Mouse (Mus musculus) embryonic facial prominence, embryonic 15.5 days (tissue): ENCODE results near the gene 4930558C23Rik. TPM values are rescaled to one million over a fixed set of nuclear protein-coding genes. Genes with fewer than 3 reads are reported as not detected.

Source experiments
- polyA plus RNA-seq: library from polyadenylated mRNA; unstranded; fragments of >200 nt; fragmentation: Nextera tagmentation; extraction: Ambion mirVana; gene quantifications from 2 replicates; pipeline ENCODE4 v1.2.1, GENCODE M21; 2015

Gene 4930558C23Rik
- polyA plus RNA-seq, 1 experiment from 2014 or later = 0.24 TPM

Other genes with a start within 250 kb of the 4930558C23Rik start
- gene Sema6c, start 242.4 kb downstream of the 4930558C23Rik start, polyA plus RNA-seq = 13.1 and 15.6 TPM in 2 replicates
- 8.9 and 9.8 TPM in 2 replicates for gene Gabpb2, start 184.9 kb downstream of the 4930558C23Rik start, polyA plus RNA-seq
- 121 and 123 TPM in 2 replicates for gene Cdc42se1, start 174.1 kb downstream of the 4930558C23Rik start, polyA plus RNA-seq
- 18.4 and 19.2 TPM in 2 replicates for gene Mllt11, start 170.7 kb downstream of the 4930558C23Rik start, polyA plus RNA-seq
- 0.54 and 0.80 TPM in 2 replicates for gene Gm128, start 161.2 kb downstream of the 4930558C23Rik start, polyA plus RNA-seq
- gene Bnipl, start 151.6 kb downstream of the 4930558C23Rik start, polyA plus RNA-seq = 10.3 and 10.7 TPM in 2 replicates
- 48.1 and 54.0 TPM in 2 replicates for gene Mindy1, start 121.5 kb downstream of the 4930558C23Rik start, polyA plus RNA-seq
- gene Prune1, start 120.8 kb downstream of the 4930558C23Rik start, polyA plus RNA-seq = 26.0 and 26.5 TPM in 2 replicates
- gene Anxa9, start 95.7 kb downstream of the 4930558C23Rik start, polyA plus RNA-seq = 8.8 and 11.6 TPM in 2 replicates
- 146 and 153 TPM in 2 replicates for gene Cers2, start 88.0 kb downstream of the 4930558C23Rik start, polyA plus RNA-seq
- 38.3 and 39.4 TPM in 2 replicates for gene Setdb1, start 45.6 kb downstream of the 4930558C23Rik start, polyA plus RNA-seq
- gene Arnt, start 31.5 kb upstream of the 4930558C23Rik start, polyA plus RNA-seq = 49.9 and 50.2 TPM in 2 replicates
- gene Ctsk, start 96.4 kb upstream of the 4930558C23Rik start, polyA plus RNA-seq = 122 and 138 TPM in 2 replicates
- gene Ctss, start 123.9 kb upstream of the 4930558C23Rik start, polyA plus RNA-seq = 22.1 and 22.2 TPM in 2 replicates
- not detected in 2 replicates for gene Hormad1, start 156.8 kb upstream of the 4930558C23Rik start, polyA plus RNA-seq
- gene Golph3l, start 186.1 kb upstream of the 4930558C23Rik start, polyA plus RNA-seq = 26.3 and 26.9 TPM in 2 replicates
- gene Ensa, start 222.2 kb upstream of the 4930558C23Rik start, polyA plus RNA-seq = 74.8 and 77.9 TPM in 2 replicates